Mouse (Mus musculus) right cerebral cortex, postnatal 4 days (tissue): ENCODE results near the gene Gm21954.

Source experiments
- DNase-seq: peaks from one replicate; pipeline ENCODE4 v3.0.0-alpha.2; 2022

The Gm21954 gene

DNA sequence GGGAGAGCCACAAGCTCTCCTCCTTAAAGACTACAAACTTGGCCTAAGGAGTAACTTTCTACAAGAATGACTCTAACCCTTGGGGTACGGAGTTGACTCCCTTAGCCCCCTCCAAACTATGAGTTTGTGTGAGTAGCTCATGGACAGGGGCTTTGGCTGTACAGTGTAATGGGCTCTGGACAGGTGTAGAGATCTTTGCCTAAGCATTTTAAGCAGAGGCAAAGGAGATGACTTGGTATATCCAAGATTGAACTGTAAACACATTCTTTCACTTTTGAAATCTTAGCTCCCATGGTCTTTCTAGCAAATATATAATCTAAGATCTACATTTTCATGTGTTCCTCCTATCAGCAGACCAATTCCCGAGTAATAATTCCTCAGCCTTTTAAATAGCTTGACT, at the start of gene Gm21954:
Gm21954 (minus strand) TSS at position 101 of the 400 bp plus-strand sequence.
- no peak for DNase-seq

DNA sequence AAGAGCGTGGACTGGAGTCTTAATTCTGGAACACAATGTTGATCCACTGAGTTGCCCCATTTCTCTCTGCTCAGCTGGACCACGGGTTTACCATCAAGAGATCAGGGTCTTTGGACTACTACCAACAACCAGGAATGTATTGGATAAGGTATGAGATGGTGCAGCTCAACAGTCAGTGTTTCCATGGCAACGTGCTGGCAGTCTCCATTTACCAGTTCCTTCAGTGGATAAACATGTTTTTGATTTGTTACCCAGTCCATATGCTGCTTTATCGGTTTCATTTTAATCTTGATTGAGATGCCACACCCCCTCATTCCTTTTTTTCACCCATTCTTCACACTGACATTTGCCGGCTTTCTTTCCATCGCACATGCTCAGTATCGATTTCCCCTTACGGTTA, 49.8 kb upstream of the Gm21954 start:
- peak; percentile 34 for DNase-seq

DNA sequence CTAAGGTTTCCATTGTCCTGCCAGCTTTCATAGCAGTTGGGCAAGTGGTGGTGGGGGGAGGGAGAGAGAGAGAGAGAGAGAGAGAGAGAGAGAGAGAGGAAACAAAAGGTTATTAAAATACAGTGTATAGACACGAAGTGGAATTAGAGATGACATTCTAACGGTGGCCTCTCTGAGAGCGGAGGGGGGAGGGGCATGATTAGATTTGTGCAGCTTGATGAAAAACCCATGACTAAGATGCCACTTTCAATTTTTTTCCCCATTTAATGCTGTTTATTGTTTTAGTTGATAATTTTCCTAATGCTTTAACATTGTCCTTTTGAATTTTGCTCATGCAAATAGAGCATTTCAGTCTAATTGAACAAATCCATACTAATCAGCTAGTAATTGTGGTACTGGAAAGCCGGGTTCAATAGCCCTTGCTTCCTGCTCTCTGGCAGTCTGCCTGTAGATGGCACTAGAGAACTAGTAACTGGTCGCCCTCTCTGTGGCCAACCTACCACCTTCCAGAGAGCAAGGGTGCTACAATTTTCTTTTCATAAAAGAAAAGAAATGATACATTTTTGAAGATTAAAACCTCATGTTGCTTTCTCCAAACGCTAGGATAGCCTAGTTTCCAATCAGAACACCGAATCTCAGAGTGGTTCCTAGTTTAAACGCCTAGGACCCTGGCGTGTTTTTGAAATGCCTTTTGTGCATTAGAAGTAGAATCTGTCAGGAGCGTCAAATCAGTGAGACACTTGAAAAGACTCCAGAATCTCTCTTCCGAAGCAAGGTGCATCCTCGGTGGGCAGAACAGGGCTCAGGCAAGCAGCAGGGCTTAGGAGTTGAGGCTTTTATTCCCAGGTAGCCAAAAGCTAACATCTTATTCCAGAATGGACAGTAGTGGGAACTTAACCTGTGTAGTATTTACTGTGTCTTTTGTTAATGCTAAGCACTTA, 48.5 kb upstream of the Gm21954 start:
- DNase-seq, result peak; percentile 70

DNA sequence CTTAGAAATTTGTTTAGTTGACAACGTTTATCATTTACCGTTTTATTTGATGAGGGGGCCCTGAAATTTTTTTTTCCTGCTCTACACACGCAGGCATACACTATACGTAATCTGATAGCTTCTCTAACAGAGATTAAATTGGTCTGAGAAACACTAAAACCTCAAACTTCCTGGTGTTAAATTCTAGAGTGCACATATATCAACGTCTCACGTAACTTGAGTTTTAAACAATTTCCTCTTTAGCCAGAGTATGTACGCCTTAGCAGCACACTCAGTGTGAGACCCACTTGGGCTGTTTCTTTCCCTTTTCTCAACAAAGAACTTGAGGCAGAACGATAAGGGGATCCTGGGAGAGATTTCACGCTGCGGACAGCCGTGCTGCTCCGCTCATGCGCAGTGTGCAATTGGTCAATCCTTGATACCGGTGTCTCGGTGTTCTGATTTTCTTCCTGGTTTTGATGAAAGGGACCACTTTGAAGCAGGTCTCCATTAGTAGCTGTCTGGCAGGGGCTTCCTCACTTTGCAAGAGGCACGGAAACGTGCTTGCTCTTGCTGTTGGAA, 45.5 kb upstream of the Gm21954 start:
- no peak for DNase-seq

DNA sequence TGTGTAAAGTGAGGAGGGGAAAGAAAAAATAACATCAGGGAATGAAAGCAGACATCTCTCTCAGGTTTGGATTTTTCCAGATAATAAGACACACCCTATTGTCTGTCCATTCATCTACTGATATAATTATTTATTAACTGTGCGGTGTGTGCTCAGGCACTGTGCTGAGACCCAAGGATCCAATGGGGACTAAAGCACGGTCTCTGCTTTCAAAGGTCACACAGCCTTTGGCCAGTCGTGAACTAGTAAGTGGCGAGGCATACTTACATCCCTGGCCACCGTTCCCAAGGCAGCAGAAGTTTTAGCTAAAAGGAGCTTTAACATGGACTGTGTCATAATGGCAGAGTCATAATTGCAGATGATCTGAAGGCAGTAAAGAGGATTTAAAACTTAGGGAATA, 44.0 kb upstream of the Gm21954 start:
- no peak for DNase-seq

DNA sequence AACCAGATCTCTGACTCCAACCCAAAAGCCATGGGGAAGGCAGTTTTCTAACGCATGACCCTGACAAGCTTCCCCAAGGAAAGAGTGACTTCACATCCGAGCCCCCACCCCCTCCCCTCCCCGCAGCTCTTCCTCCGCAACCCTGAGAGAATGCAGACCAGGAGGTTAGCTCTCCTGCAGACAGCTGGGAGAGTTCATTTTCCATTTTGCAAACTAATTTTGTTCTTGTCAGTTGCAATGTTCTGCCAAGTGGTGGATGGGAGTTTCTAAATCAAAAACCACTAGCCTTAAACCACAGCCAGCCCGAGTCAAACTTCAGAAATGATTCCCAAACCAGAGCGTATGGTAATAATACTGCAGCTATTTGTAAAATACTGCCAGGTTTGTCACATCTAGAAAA, 39.6 kb upstream of the Gm21954 start:
- no peak for DNase-seq

DNA sequence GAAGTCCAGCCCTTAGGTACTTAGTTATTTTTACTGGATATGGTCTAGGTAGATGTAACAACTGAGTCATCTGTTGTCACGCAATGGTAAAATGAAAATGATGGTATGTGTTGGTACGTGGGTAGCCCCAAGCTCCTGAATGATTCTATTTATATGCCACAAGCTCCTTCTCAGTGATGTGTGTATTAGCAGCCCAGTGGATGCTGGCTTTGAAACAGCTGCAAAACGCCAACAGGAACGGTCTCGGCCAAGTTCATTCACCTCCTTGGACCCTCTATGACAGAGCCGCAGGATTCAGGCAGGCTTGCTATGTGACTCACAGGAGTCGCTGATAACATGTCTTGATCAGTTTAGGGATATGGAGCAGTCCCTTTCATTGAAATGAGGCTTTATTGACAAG, 38.2 kb upstream of the Gm21954 start:
- DNase-seq, result no peak

DNA sequence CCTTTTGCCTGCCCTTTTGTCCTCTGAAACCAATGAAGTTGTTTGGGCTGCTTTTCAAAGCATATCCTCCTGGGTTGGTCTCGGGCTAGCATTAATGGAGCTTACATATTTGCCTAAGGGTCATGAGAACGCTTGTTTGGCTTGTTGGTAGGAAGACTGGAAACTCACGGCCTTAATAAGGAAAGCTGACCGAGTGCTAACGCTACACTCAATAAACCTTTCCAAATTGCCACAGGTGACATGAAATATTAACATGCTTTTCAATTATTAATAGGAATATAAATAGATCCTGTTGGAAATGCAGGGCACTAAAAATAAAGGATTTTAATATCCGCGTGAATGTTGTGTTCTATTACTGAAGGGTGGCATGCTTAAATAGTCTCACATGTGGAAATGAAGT, 27.3 kb upstream of the Gm21954 start:
- no peak for DNase-seq

DNA sequence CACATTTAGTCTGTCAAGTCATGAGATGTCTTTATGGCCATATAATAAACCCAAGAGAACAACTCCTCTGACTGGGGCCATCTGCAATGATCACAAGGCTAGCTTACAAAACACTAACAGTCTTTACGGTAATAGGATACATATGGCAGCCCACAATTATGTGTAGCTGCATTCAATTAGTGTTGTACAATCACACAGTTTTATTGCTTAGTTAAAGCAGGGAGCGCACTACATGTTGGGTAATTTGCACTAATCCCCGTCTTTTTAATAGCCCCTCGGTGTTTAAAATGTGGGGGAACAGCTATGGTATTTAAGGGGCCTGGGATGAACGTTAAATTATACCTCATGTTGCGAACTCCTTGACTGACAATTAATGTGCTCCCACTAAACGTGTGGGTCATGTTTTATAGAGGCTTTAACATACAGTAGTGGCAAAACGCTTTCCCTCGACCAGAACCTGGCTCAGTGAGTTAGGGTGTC, 24.5 kb upstream of the Gm21954 start:
- no peak for DNase-seq

DNA sequence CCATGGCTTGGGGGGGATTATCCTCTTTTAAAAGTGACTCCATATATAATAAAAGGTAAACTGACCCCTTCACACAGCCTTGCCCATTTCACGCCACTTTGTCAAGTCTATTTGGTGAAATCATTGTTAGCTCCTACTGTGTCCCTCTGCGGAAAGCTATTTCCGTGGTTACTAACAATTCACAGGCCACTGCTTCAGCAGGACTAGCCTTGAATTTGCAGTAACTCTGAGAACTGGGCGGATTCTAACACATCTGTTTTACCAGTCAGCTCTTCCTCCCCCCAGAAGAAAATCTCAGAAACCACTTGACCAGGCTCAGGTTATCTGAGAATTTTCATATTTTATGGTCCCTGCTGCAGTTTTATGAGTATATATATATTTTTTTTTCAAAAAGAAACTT, 23.9 kb upstream of the Gm21954 start:
- no peak for DNase-seq

DNA sequence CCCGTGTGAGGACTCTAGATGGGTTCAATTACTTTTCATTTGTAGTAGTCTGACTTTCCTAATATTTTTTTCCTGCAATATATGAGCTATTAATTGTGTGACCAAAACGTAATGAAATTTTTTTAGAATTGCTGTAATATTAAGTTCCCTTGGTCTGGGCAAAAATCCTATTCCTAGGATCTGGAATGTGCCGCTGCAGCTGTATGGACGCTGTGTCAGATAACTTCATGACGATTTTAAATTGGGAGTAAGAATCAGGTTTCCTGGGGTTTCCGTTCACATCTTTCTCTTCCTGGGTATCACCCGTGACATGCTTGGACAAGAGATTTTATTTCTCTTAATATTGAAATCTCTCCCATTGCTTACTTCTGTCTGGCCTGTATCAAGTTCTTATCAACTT, 23.2 kb upstream of the Gm21954 start:
- DNase-seq, result no peak

DNA sequence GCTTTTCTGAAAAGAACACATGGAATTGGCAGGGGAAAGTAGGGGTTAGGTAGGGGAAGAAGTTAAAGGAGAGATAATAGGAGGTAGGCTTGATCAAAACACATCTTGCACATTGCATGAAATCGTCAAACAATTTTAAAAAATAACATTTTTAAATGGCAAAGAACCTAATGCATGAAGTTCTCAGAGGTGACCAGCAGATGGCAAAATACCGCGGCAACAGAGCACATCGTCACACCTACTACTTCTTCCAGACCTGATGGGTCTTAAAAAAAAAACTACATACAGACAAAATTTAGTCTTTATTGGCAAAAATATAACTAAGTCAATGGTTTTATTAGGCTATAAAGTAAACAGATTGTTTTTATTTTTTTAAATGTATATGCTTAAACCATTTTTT, 22.3 kb upstream of the Gm21954 start:
- DNase-seq, result no peak

DNA sequence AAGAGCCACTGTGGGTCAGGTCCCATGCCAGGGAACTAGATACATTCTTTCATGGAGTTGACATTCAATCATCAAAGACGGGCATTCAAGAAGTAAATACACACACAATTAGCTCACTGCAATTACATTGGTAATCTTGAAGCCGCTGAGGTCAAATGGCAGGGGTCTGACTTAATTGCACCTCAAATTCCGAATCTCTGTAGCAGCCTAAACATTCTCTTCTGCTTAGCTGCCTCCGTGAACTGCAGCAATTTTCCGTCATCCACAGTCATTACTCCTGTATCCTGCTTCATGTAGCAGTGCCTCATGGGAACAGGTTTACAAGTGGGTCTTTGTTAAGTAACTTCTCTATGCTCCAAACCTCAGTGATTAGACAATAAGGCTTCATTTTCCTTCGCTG, 20.0 kb upstream of the Gm21954 start:
- no peak for DNase-seq

DNA sequence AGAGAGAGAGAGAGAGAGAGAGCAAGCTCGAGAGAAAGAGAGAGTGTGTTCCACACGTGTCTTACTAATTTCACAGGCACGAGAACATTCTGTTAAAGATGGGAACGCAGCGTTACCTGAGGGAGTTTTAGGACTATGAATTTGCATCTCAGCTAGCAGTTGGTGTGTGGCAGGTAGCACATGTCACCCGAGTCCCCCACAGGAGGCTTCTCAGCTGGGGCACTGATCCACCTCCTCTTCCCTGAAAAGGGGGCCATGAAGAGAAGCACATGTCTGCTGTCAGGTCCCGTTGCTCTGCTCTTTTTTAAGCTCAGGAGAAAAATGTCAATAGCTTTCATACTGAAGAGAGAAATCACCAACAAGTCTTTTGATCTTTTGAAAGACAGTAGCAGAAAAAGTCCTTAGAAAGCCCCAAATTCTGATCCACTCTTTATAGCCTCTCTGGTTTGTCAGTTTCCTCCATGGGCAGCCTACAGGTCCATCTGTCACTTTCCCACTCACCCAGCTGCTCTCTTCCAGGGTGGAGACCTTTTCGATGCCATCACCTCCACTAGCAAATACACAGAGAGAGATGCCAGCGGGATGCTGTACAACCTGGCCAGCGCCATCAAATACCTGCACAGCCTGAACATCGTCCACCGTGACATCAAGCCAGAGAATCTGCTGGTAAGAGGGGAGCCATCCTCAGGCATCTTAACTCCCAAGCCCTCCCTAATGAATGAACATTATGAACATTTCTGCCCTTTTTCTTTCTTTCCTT, 17.4 kb upstream of the Gm21954 start:
- DNase-seq, result no peak

DNA sequence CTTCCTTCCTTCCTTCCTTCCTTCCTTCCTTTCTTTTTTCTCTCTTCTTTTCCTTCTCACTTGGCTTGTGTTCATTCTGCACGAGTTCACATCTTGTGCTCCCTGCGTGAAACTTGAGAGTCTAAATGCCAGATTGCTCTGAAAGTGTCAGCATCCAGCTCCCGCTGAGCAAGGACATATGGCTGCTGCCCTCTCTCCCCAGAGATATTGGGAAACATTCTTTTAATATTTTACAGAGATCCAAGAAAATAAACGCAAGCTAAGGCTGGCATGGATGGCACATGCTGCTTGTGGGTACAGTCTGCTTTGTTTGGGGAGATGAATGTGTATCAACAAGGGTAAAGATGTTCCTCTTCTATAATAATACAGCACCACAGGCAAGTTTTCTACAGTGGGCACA, 11.3 kb upstream of the Gm21954 start:
- no peak for DNase-seq

DNA sequence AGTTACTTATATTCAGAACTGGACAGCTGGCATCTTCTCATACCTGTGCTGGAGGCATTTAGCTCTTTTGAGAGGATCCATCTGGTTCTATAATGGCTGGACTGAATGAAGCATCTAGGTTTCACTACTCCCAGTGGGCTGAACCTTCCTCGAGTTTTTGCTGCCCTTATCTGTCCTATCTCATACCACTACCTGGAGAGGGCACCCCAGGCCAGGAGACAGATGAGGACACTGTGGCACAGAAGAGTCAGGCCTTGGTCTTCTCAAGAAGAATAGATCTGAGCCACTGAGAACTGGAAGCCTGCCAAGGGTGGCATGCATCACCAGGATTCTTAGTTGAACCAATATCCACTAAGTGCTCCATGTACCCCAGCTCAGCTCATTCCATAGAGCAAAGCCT, 9.1 kb upstream of the Gm21954 start:
- no peak for DNase-seq

DNA sequence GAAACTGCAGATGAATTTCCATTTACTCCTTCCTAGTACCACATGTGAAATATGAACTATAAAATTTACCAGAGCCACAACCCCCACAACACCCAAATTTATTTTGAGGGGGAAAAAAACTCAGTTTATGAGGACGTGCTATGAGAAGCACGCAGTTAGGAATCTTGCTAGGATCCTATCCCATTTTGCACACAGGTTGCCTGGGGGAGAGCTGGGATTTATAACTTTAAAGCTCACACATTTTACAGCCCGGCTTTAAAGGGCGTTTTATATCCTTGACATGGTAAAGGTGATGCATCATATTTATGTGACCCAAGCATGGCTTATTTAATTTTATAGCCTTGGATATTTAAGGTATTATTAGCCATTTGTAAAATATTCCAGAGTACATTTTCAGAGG, 7.3 kb upstream of the Gm21954 start:
- DNase-seq, result no peak

DNA sequence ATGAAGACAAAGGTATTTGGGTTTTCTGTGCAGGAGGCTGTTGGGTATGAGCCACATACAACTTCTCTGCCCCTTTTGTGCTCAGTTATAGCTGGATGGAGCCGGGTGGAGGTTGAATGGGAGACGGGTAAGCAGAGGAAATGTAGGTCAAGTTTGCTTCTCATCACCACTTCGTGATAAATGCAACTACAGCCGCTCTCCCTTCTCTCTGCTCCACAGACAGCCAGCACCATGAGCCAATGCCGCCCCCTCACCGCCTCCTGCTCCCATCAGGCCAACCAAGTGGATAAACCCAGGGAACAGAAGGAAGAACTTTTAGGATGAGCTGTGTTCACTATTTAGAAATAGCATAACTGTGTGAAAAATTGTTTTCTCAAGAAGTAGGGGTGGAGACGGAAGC, 4.7 kb upstream of the Gm21954 start:
- DNase-seq, result peak; percentile 19

DNA sequence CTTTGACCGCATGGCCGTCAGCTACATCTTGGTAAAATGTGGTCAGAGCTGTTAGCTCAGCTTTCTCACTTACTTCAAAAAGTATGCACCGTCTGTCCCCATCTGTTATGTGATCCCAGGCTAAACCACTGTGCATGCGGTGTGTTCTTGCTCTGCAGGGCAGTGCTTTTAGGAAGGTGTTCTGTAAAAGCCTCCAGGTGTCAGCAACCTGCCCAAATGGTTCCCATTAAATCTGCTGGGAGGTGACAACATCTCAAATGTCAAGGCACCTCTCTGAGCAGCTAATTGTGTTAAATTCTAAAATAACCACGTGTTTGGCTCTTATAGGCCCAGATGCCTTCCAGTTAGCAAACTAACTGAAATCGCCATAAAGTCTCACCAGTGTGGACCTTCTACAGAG, 1.1 kb upstream of the Gm21954 start:
- DNase-seq, result no peak

DNA sequence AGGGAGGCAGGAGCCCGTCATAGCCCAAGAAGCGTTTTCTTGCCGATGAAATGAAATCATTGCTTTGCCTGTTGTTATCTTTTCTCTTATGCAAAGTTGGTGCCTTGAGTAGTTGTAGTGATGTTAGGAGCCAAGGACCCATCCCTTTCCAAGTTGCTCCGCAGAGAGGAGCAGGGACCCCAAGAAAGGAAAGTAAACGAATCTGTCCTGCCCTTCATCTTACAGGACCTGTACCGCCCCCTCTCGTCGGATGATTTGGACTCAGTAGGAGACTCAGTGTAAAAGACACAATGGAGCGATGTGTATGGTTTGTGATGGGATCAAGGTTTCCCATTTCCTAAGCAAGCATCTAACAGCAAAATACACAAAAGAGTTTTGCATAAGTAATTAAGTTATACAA, 5.7 kb downstream of the Gm21954 start:
- peak; percentile 37 for DNase-seq

DNA sequence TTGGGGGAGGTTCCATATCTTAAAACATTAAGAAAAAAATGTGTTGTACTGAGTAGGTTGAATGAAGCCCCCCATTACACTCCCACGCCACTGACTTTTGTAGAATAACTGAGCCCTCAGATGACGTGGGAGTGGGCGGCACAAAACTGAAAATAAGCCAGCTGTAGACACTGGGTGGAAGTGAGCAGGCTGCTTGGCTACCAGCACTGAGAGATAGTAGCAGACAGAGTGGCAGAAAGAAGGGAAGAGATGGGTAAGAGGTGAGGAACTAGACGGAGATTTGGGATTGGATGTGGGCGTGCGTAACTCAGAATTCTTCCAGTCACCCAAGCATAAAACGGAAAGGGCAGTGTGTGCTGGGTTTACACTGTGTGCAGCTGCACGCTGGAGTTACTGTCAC, 6.2 kb downstream of the Gm21954 start:
- DNase-seq, result no peak

DNA sequence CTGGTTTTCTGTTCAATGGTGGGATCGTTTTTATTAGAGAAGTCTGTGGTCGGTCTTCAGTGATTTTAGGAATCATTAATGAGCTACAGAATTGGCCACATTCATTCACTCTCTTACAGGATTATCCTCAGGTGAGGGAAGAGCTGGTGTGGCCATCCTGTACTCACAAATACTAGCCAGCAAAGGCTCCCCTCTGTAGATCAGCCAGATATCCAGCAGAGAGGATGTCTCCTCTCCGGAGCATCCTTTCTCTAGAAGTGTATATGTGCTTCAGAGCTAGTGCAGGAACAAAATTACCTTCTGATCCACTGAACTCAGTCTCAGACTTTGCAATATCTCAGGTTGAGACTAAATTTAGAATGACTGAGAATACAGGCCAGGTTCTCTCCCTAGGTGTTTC, 7.8 kb downstream of the Gm21954 start:
- DNase-seq, result no peak

DNA sequence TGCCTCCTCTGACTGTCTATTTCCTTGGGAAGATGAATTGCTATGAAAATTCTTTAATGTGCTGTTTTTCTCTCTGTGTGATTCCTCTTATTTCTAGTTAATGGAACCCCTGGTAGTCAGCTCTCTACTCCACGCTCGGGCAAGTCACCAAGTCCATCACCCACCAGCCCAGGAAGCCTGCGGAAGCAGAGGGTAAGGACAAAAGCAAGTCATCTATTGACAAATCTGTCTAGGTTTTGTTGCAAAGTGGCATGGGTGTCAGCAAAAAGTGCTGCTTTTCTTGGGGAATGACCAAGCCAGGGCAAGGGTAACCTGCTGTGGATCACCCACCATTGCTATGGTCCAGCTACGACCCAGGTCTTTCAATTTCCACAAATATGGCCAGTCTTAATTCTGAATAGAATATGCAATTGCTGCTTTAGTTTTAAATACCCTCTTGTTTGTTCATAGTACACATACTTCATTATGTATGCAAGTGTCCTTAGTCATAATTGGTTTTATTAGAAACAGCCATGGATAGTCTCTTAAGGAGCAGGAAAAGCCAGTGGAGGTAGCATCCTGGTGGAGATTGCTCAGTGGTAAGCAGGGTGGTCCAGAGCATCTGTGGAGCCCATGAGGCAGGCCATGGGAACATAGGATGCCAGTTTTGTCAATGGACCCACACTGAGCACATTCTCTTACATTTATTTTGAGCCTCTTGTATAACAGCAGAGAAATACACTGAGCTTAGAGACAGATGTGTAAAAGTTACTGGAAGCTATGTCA, 8.9 kb downstream of the Gm21954 start:
- no peak for DNase-seq
